Mouse (Mus musculus) left cerebral cortex, postnatal 25 days (tissue): ENCODE results near the gene Npff. TPM values are rescaled to one million over a fixed set of nuclear protein-coding genes. Genes with fewer than 3 reads are reported as not detected.

Experiments used
- DNase-seq, 2 experiments: peaks; one replicate each; pipeline ENCODE4 v3.0.0; 2022; ENCODE audit warnings: low spot score in 2 of 2, mixed read lengths in 1 of 2
- intact Hi-C: fragments of 180-260 bp; cut with DNase I; formaldehyde crosslinking; loops from one replicate; pipeline ENCODE4 v1.15.1; 2025
- total RNA-seq, 2 experiments: library from RNA; stranded (reverse); gene quantifications; 2 replicates each; pipeline ENCODE4 v1.2.3; 2021

The Npff gene
- total RNA-seq, 2 experiments from 2014 or later: 2.6 to 2.7 TPM

- no peak for DNase-seq
- intact Hi-C loops: no loop called here
Observed at GRCm38 (mm10) chr15:102507561-102507960, 17.2 kb downstream of the Npff start.

GRCm38 (mm10) chr15:102506864-102507263 lies 17.9 kb downstream of the Npff start:
- intact Hi-C loops: no loop called here
- no peak for DNase-seq

GRCm38 (mm10) chr15:102506464-102506830 lies 18.3 kb downstream of the Npff start:
- intact Hi-C loops: no loop called here
- DNase-seq: no peak

- DNase-seq: no peak
- intact Hi-C loops: no loop called here
Observed at GRCm38 (mm10) chr15:102505770-102506463, 18.8 kb downstream of the Npff start.

GRCm38 (mm10) chr15:102505073-102505769 lies 19.5 kb downstream of the Npff start:
- no peak for DNase-seq
- intact Hi-C loops: no loop called here

GRCm38 (mm10) chr15:102503924-102504782 lies 20.6 kb downstream of the Npff start:
- DNase-seq: no peak
- intact Hi-C loops: no loop called here

GRCm38 (mm10) chr15:102503447-102503846 lies 21.3 kb downstream of the Npff start, which contains the start of gene Gm10337:
TSS of gene Gm10337 (plus strand) at chr15:102503722.
- DNase-seq: no peak
- intact Hi-C loops: no loop called here

GRCm38 (mm10) chr15:102502254-102502840 lies 22.4 kb downstream of the Npff start:
- intact Hi-C loops: no loop called here
- no peak for DNase-seq

- intact Hi-C loops: no loop called here
- no peak for DNase-seq
Observed at GRCm38 (mm10) chr15:102501084-102501814, 23.5 kb downstream of the Npff start.

GRCm38 (mm10) chr15:102500479-102500878 lies 24.3 kb downstream of the Npff start:
- no peak for DNase-seq
- intact Hi-C loops: no loop called here

GRCm38 (mm10) chr15:102499851-102500250 lies 24.9 kb downstream of the Npff start:
- DNase-seq: no peak
- intact Hi-C loops: no loop called here

GRCm38 (mm10) chr15:102499370-102499769 lies 25.4 kb downstream of the Npff start:
- intact Hi-C loops: no loop called here

GRCm38 (mm10) chr15:102498322-102498721 lies 26.4 kb downstream of the Npff start:
- intact Hi-C loops: no loop called here
- no peak for DNase-seq

More at GRCm38 (mm10) chr15:102499370-102499769, 25.4 kb downstream of the Npff start:
- DNase-seq: no peak

GRCm38 (mm10) chr15:102487664-102488063 lies 37.1 kb downstream of the Npff start:
- no peak for DNase-seq
- intact Hi-C loops: loop anchor here (2.0 kb wide), 1 partner anchor 13 kb away; no protein-coding TSS in a partner anchor

GRCm38 (mm10) chr15:102485853-102486252 lies 38.9 kb downstream of the Npff start:
- intact Hi-C loops: no loop called here

GRCm38 (mm10) chr15:102483136-102483535 lies 41.6 kb downstream of the Npff start:
- intact Hi-C loops: no loop called here
- no peak for DNase-seq

More at GRCm38 (mm10) chr15:102485853-102486252, 38.9 kb downstream of the Npff start:
- no peak for DNase-seq

- intact Hi-C loops: loop anchor here (2.0 kb wide), 1 partner anchor 14 kb away; no protein-coding TSS in a partner anchor
- no peak for DNase-seq
Observed at GRCm38 (mm10) chr15:102474520-102474919, 50.2 kb downstream of the Npff start.
